Mouse (Mus musculus): ENCODE measurements around the gene Gna15.

Gene Gna15

GRCm38 (mm10) chr10:81465265-81465645 lies 58.8 kb downstream of the Gna15 start:
- DNase-seq: peak in 1 of 2 experiments; percentile 3

GRCm38 (mm10) chr10:81464405-81465264 lies 59.4 kb downstream of the Gna15 start:
- DNase-seq: peak; percentile 12 to 25

GRCm38 (mm10) chr10:81463531-81463930 lies 60.5 kb downstream of the Gna15 start:
- no peak for DNase-seq

- DNase-seq: no peak
Measured at GRCm38 (mm10) chr10:81462917-81463316, 61.1 kb downstream of the Gna15 start.

GRCm38 (mm10) chr10:81462415-81462804 lies 61.6 kb downstream of the Gna15 start:
- peak in 1 of 2 experiments; percentile 3 for DNase-seq

GRCm38 (mm10) chr10:81461673-81462414 lies 62.2 kb downstream of the Gna15 start:
- DNase-seq: no peak

- no peak for DNase-seq
Measured at GRCm38 (mm10) chr10:81460951-81461350, 63.1 kb downstream of the Gna15 start.

- DNase-seq: no peak
Measured at GRCm38 (mm10) chr10:81460471-81460870, 63.6 kb downstream of the Gna15 start.

GRCm38 (mm10) chr10:81459399-81459798 lies 64.6 kb downstream of the Gna15 start:
- DNase-seq: no peak

GRCm38 (mm10) chr10:81458267-81458666 lies 65.8 kb downstream of the Gna15 start:
- DNase-seq: no peak

GRCm38 (mm10) chr10:81457624-81458023 lies 66.4 kb downstream of the Gna15 start:
- no peak for DNase-seq

- DNase-seq: no peak
Measured at GRCm38 (mm10) chr10:81456983-81457563, 67.0 kb downstream of the Gna15 start.

GRCm38 (mm10) chr10:81455181-81455895 lies 68.7 kb downstream of the Gna15 start, which contains the start of gene Nfic:
TSS of gene Nfic (minus strand) at chr10:81455635.
- DNase-seq: peak in 1 of 2 experiments; percentile 4

GRCm38 (mm10) chr10:81454106-81454505 lies 69.9 kb downstream of the Gna15 start:
- no peak for DNase-seq

GRCm38 (mm10) chr10:81452947-81453288 lies 71.1 kb downstream of the Gna15 start:
- no peak for DNase-seq

Measured in spleen, adult 18-20 months (tissue).